Mouse (Mus musculus) adrenal gland, postnatal 14 days (tissue): ENCODE data around the gene Prn. TPM values are rescaled to one million over a fixed set of nuclear protein-coding genes. Genes with fewer than 3 reads are reported as not detected.

Experiments used
- DNase-seq: peaks from one replicate; pipeline ENCODE4 v3.0.0; 2021; ENCODE audit warnings: mixed read lengths
- total RNA-seq: library from RNA; stranded (reverse); gene quantifications from 2 replicates; pipeline ENCODE4 v1.2.3, GENCODE M21; 2021

Prn gene
- total RNA-seq, 1 experiment from 2014 or later, result 1.1 TPM

DNA sequence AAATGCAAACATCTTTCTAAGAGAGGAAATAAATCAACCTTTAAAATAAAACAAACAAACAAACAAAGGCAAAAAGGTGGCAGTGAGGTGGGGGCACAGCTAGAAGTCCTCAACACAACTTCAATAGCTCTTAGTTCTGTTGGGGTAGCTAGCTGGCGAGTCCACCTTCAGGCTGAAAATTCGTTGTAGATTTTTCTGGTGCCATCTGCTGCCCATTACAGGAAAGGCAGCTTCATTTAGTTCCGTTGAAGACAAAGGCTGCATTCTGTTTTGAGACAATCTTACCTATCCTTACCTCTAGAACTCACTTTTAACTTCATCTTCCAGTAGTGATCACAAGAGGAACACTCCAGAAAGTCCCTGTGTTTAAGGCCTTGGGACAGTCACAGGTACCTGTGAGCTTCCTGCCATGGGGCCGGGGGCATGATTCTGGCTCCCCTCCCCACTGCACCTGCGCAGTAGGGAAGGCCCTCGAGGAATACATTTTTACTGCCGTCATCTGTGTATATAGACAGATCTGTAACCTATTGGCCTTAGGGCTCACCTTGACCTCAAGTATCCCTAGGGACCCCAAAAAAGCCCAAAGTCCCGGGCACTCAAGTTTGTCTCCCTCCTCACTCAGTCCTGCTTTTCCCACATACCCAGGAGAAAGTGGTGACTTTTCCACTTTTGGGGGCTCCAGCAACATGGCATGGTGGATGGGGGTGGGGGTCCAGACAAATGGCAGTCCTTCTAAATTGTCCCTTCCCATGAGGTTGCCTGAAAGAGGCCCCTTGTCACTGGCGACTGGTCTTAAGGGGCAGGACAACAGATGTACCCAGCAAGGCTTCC lies 40.2 kb downstream of the Prn start:
- peak; percentile 64 for DNase-seq

DNA sequence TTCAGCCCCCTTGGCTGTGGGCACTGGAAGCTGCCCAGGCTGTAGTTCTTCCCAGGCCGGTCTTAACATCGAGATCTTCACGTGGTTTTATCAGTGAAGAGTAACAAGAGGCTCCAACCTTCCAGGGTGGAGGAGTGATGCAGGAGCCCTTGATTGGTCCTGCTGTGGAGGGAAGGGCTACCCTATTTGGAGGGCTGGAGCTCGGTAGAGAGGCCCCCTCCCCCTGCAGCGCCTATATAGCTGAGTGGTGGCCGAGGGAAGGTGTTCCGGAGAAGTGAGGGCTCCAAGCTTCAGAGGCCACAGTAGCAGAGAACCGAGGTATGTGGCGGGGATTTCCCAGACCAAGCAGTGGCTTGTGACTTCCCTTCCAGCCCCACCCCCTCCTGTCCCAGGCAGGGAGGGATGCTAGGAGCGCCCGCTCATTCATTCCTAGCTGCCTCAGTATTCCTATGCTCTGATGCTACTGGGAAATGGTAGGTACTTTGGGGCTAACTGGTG lies 40.9 kb downstream of the Prn start, which contains the start of gene Prnd:
TSS of gene Prnd (plus strand) at position 264 of the 498 bp plus-strand sequence.
- no peak for DNase-seq

DNA sequence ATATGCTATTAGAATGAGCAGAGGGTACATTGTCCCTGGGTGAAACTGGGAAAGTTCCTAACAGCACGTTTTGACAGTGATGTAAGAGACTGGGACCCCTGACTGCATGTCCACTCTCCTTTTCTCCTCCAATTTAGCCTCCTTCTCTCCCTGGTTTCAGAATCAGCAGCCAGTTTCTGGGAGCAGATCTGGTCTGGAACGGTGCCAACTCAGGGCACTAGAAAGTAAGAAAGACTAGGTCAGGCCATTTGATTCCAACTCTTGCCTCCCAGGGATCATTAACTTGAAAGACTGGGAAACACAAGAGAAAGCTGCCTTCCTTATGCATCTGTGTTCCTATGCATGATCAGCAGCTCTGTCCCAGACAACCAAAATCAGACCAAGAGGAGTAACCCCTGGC lies 42.7 kb downstream of the Prn start:
- DNase-seq, result no peak

DNA sequence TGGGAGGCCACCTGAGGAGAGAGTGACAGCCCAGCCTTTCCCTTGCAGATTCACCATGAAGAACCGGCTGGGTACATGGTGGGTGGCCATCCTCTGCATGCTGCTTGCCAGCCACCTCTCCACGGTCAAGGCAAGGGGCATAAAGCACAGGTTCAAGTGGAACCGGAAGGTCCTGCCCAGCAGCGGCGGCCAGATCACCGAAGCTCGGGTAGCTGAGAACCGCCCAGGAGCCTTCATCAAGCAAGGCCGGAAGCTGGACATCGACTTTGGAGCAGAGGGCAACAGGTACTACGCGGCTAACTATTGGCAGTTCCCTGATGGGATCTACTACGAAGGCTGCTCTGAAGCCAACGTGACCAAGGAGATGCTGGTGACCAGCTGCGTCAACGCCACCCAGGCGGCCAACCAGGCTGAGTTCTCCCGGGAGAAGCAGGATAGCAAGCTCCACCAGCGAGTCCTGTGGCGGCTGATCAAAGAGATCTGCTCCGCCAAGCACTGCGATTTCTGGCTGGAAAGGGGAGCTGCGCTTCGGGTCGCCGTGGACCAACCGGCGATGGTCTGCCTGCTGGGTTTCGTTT lies 43.3 kb downstream of the Prn start:
- peak; percentile 52 for DNase-seq

DNA sequence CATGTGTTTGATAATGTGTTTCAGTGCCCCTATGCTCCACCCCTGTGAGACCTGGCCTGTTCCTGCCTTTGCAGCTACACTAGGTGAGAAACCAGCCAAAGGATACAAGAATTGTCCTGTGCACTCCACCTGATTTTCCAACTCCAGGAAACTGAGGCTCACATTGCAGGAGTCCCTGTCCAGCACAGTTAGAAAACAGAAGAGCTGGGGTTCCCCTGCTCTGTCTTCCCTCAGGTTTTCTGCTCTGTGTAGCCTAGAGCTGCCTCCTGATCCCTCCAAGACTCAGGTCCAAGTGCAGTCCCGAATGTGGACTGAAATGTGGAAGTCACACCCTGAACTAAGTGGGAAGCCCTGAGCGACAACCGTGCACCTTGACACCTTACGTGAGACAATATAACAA lies 44.0 kb downstream of the Prn start:
- no peak for DNase-seq

DNA sequence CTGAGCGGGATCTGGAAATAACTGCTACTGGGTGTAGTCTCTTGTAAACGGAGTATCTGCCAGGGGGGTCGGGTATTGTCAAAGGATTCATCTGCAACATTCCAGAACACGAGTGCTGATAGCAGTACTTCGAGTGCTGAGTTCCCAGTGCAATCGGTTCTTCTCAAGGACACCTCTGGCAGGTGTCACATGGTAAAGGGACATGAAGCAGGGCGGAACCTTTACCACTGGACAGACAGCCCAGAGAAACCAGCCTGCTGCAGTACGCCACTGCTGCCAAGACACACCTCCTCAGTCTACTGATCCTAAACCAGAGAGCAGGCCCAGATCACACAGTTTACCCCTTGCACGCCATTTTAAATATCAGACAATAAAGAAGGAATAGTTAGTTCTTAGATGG lies 45.1 kb downstream of the Prn start:
- DNase-seq, result peak; percentile 63

DNA sequence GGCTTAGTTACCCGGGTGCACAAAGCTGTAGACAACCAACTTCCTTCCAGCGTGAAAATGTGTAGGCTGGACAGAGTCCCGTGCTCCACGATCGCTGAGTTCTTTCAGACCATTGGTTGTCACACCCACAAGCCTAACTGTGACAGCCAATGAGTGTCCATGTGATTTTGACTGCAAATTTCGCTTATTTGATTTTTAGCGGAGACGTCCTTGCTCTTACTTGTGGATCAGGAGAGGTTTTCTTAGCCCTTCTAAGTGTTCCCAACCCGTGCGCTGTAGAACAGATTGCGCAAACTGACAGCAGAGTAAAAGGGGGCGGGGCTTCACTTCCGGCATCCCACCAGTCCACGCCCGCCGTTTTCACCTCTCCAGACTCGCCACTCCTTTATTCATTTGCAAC lies 45.5 kb downstream of the Prn start:
- DNase-seq, result peak; percentile 61

DNA sequence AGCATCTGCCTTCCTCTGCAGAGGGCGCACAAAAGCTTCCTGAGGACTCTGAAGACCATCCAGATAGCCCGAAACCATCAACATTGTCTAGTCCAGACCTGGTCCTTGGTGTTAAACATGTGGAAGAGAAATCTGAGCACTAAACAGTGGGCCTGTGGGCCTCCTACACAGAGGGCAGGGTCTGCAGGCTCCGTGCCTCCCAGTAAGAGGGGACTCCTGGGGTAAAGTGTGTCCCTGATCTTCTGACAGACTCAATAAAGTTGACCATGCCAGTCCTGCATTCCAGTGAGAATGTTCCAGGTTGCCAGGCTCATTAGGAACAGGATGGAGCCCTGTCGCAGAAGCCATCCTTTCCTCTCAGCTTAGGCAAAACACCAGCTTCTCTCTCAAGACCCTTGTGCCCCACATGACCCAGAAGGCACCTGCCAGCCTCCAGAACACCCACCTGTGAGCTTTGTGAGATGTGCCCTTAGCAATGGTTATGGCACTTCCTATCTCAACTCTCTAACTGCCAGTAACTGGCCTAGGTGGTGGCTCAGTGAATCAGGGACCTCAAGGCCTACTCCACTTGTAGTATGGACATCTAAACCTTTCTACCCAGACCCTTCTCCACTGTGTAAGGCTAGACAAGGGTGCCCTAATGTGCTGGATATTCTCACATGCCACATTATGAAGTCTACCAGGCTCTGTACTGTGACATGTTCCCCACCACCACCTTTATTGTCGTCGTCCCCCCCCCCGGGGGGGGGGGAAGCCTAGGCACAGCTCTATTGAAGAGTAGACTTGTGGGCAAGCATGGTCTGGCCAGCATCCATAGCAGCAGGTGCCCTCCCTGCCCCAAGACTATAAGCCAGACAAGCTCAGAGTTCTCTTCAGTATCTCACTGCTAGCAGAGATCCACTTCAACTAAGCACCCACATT lies 46.8 kb downstream of the Prn start:
- DNase-seq, result no peak

DNA sequence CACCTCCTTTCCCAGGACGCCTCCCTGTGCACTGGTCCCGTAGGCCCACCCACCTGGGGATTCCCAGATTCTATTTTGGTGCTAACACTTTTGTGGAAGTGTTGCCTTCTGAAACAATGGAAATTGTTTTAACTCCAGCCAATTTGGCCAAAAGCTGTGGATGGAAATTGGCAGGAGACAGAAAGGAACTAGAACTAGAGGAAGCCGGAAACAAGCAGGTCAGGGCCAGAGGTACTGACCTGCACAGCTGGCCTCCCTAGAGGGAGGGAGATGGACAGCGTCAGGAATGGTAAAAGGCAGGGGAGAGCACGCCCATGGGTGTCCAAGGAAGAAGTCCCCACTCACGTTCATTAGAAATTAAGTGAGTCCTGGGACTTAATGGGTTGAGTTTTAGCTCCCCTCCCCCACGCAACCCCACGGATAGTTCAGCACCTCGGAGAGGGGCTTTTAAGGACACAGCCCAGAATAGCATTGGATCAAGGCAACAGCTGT lies 48.0 kb downstream of the Prn start:
- DNase-seq, result peak; percentile 39

DNA sequence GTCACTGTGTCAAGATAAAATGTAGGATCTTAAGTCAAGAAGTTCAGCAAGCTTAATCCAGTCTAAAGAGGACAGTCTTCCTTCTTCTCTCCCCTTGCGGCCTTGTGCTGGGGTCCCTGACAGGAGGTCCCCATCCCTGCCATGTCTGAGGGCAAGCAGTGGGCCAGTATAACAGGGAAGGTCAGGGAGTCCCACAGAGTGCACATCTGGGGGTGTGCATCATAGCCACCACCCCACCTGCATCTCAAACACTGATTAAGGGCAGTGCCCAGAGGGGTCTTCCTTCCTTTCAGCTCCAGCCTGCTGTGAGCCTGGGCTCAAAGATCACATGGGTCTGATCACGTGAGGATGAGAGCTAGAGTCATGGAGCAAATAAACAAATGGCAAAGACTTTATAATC lies 51.9 kb downstream of the Prn start:
- no peak for DNase-seq

DNA sequence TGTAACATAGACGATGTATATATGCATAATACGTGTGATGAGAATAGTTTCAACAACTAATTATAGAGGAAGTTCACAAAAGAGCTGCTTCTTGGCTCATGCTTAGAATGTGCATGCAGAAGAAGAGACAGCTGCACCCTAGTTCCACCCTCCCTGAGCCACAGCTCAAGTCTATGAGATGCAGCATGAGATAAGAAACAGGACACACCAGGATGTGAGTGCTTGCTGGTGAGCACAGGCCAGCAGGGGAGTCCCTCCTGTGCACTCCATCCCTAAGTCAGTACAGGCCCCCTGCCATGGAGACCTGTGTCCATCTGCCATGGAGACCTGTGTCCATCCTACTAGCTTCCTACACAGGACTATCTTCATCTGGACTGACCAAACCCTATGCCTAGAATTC lies 60.8 kb downstream of the Prn start:
- no peak for DNase-seq

DNA sequence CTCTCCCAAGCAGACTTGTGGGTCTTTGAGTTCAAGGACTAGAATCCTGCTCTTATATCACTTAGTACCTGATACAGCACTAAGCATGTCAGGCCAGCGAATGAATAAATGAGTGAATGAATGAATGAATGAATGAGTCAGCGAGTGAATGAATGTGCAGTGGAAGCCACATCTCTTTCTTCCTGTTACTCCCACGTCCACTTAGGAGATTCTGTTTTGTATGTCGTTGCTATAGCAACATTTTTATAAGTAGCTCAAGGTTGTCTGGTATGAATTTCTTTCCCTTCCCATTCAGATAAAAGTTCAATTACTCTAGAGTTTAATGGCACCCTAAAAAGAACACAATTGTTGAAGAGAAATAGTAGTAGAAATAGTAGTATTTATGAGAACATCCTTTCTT lies 61.3 kb downstream of the Prn start:
- DNase-seq, result no peak

DNA sequence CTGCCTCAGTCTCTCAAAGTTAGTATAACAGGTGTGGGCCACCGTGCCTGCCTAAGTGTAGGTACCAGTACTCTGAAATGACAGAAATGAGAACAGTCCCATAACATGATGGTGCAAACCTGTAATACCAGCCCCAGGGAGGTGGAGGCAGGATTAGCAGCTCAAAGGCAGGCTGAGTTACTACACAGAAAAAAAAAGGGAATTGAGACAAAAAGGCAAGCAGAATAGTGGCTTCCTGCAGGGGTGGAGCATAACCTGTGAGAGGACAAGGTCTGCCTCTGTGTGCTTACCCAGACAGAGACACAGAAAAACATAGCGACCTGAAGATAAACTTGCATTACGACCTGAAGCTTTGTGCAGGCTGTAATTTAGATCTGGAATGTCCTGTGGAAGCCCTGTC lies 66.9 kb downstream of the Prn start:
- no peak for DNase-seq

DNA sequence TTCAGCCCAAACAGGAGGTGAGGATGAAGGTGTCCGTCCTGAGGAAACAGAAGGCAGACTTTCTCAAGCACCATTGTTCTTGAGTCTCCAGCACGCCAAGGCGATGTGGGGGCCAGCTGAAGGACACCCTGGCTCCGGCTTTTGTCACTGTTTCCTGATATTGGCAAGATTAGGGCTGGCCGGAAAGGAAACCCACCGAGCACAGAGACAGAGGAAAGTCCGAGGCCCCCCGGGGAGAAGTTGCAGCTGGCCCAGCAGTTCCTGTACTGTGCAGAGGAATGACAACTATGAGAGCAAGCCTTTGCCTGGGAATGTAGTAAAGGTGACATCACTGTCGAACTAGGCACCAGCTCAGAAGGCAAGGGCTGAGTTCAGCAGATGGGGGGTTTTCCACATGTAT lies 71.1 kb downstream of the Prn start:
- DNase-seq, result peak; percentile 62

DNA sequence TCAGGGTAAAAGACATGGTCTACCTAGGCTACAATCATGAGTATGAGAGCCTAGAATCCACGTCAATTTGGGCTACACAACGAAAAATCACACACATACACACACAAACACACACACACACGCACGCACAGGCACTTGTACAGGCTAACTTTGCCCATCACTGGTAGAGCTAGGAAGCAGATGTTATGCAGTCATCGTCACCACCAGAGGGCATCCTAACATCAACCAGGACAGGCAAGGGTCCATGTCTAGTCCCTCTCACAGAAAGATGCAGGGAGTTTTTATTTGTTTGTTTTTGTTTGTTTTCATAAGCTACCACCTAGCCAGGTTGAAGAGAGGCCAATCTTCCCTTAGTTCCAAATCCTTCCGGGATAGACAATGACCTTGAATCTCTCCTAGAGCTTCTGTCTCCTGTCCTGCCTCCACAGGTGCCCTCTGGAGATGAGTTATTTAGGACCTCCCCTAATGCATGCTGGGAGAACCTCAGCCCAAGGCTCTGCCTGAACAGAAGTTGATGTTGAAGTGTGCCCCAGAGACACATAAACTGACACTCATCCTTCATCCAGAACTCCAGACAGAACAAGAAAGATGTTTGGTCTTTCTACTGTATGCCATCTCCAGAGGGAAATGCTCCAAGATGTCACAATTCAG lies 72.9 kb downstream of the Prn start:
- peak; percentile 82 for DNase-seq

DNA sequence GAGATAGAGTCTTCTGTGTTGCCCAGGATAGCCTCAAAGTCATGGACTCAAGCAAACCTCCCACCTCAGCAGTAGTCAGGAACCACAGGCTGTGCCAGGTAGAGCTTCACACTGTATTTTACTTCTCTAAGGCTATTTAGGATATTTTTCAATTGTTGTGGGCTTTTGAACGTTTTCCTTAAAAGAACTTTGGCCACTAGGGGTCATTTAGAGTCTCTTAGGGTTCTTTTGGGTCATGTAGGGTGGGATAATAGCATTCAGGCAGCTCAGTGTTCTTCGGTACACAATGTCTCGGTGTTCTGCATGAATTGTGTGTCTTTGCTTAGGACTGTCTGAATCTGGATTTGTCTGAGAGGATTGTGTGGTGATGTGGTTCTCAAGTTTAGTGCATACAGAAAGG lies 78.2 kb downstream of the Prn start:
- DNase-seq, result no peak

DNA sequence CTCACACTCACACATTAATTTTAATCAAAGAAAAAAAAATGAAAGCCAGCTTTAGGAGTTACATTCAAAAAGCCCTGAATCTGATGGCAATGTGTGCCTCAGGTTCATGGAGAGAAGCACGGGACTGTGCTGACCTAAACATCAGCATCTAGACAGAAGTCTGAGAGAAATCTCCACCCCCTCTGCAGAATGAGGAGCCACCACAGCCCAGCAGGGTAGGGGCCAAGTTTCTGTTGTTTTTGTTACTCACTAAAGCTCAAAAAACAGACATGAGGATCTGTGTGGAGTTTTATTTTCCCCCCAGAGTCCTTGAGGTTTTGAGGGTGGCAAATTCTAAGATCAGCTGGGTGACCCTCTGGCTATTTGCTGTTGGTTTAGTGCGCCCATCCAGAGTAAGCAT lies 78.8 kb downstream of the Prn start:
- no peak for DNase-seq

DNA sequence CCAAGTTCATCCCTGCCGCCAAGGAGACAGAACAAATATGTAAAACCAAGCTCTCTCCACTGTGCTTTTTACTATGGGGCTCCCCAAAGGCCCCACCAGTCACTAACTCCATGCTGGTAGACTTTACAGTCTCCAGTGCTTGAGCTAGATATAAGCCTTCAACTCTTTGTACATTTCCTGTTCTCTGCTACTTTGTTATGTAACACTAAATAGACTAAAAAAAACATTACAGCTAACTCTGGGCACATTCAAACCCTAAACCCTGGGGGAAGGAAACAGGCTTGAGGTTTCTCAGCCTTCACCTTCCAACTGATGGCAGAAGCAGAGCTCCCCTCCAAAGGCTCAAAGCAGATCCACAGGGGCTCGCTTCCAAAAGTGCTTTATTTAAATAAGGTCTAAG lies 82.7 kb downstream of the Prn start:
- DNase-seq, result no peak

DNA sequence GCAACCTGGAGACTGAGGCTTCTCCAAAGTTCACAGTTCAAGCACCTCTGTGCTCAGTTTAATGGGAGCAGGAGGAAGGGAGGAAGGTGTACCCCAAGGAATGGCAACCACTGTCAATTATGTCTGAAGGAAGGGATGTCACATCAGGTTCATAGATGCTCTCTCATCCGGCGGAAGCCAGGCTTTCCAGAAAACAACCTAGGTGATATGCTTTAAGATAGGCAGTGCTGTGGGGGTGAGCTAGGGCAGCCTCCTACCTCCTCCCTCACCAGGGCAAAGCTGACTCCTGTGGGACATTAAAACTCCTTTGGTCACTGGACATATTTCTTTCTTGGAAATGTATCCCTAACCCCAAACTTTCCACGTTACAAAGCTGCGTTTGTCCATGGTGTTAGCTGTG lies 83.4 kb downstream of the Prn start:
- no peak for DNase-seq

DNA sequence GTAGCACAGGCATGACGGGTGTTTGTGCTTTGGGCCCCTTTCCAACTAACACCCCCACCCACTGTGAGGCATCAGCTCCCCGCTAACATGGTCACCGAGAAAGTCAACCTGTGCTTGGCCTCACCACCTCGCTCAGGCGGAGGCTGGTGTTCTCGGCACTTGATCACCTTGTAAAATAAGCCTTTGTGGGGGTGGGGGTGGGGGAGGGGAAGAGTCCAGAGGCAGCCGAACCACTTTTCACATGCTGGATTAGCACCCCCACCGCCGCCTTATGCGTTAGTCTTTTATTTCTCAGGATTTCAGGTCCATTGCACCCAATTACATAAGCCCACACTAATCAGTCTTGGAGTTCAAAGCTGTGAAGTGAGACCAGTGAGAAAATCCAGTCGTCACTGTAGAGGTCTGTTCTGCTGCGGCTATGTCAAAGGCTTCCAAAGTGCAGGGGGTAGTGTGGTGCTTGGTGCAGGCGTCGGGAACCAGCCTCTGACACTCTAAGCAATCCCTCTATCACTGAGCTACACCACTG lies 83.9 kb downstream of the Prn start:
- DNase-seq, result no peak

DNA sequence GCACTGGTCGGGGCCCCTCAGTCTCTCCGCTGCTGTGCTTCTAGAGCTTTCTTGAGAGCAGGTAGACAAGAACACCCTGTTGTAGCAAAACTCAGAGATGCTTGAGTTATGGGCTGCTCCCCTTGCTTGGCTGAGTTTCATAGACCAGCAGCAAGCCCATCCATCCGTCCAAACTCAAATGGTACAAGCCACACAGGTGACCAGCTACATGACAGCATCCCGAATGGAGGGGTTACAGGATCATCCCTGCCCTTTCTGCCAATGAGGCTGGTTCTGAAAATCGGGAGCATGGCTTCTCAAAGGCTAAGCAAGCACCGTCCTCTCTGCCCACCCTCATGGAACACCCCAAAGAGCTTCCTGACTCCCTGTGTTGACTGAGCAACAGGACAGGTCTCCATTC lies 85.2 kb downstream of the Prn start:
- DNase-seq, result no peak

DNA sequence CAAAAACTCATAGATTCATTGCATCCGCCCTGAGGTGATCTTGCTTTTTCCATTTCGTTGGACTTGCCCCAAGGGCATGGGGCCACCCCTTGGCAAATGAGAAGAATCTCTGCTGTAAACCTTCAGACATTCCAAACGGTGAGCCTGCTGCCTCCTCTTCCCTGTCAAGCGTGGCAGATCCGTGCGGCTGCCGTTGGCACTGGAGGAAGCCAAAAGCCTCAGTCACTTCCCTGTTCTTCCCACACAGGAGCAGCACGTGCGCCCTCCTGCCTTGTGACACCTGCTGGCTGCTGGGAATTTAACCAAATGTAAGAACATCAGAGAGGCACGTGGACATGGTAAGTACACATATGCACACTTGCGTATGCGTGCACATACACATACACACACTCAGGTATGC lies 86.0 kb downstream of the Prn start:
- no peak for DNase-seq
